Mouse (Mus musculus): Measurements from ENCODE around the gene Phactr4.

DNA sequence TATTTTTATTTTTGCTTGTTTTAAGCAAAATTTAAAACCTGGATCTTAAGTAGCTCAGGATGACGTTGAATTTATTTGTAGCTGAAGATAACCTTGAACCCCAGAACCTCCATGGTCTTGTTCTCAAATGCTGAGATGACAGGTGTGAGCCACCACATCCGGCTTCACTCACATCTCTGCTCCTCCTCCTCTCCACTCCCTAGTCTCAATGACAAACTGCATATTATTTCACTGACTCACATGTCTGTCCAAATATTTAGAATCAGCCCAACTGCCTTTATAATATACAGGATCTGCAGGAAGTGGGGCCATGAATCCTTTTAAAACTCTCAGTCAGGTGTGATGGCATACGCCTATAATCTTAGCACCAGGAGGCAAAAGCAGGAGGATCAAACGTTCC lies 33.0 kb downstream of the Phactr4 start:
- TF ChIP-seq CTCF (IDR thresholded peaks at IDR 0.05 in 2 of 3, conservative IDR thresholded peaks at IDR 0.05 in 1 of 3; ENCODE audit: control insufficient read depth in 1 of 3, insufficient read depth in 1 of 3, low read depth in 2 of 3, low read length in 3 of 3, poor library complexity in 1 of 3, severe bottlenecking in 1 of 3) (no peak), TAL1 (IDR thresholded peaks at IDR 0.05; ENCODE audit: low read length) (no peak), POLR2A (IDR thresholded peaks at IDR 0.05; ENCODE audit: control insufficient read depth in 1 of 2, insufficient read depth in 1 of 2, low read depth in 1 of 2, low read length in 2 of 2, poor library complexity in 1 of 2) (no peak), CHD1 (IDR thresholded peaks at IDR 0.05; ENCODE audit: low read depth, low read length) (no peak), UBTF (IDR thresholded peaks at IDR 0.05; ENCODE audit: borderline replicate concordance, insufficient read depth, low read depth, low read length) (no peak), SMC3 (IDR thresholded peaks at IDR 0.05; ENCODE audit: low read depth, low read length) (no peak), POLR2AphosphoS5 (IDR thresholded peaks at IDR 0.05; ENCODE audit: borderline replicate concordance, low read depth, low read length) (no peak), BHLHE40 (IDR thresholded peaks at IDR 0.05; ENCODE audit: borderline replicate concordance, low read depth, low read length) (no peak), EP300 (IDR thresholded peaks at IDR 0.05; ENCODE audit: low read depth in 1 of 2, low read length in 2 of 2) (no peak), MAX (IDR thresholded peaks at IDR 0.05; ENCODE audit: low read length) (no peak), MXI1 (IDR thresholded peaks at IDR 0.05; ENCODE audit: low read depth, low read length) (no peak)
